Mouse (Mus musculus) frontal cortex, postnatal 10 days (tissue): ENCODE measurements at regions not wholly inside any gene's neighbourhood (a gene's known extent, or its start where the extent isn't known, plus 50 kb on each side); places are given as distances from the start of the nearest gene placed in this dataset.
A peak's percentile ranks its signal among the peaks of the same experiment; 100 is the strongest.
"Not testable (repeated sequence)": the region's sequence is repeated elsewhere in the genome, so short reads cannot be mapped to it uniquely, and the experiment has no call there.

Source experiments
- DNase-seq, 2 experiments: peaks; one replicate each; pipeline ENCODE4 v3.0.0; 2022; ENCODE audit warnings: low spot score in 2 of 2, mixed read lengths in 1 of 2

- no peak for DNase-seq
Measured at GRCm38 (mm10) chr9:92661938-92662337, 119.9 kb downstream of the Plod2 start.

GRCm38 (mm10) chr9:92667361-92667881 lies 125.4 kb downstream of the Plod2 start:
- no peak for DNase-seq

- no peak for DNase-seq
Measured at GRCm38 (mm10) chr9:92671966-92672365, 129.9 kb downstream of the Plod2 start.

GRCm38 (mm10) chr9:92694361-92695016 lies 152.5 kb downstream of the Plod2 start:
- no peak for DNase-seq

GRCm38 (mm10) chr9:92697971-92698370 lies 155.9 kb downstream of the Plod2 start:
- no peak for DNase-seq

- no peak for DNase-seq
Measured at GRCm38 (mm10) chr9:92704752-92705151, 162.7 kb downstream of the Plod2 start.

- DNase-seq = no peak
Measured at GRCm38 (mm10) chr9:92707011-92707410, 165.0 kb downstream of the Plod2 start.

- no peak for DNase-seq
Measured at GRCm38 (mm10) chr9:92717176-92717575, 175.2 kb downstream of the Plod2 start.

GRCm38 (mm10) chr9:92718337-92718736 lies 176.3 kb downstream of the Plod2 start:
- DNase-seq = no peak

- no peak for DNase-seq
Measured at GRCm38 (mm10) chr9:92719251-92719650, 177.2 kb downstream of the Plod2 start.

GRCm38 (mm10) chr9:92728864-92729263 lies 186.8 kb downstream of the Plod2 start:
- DNase-seq = no peak

GRCm38 (mm10) chr9:92731396-92731795 lies 189.4 kb downstream of the Plod2 start:
- DNase-seq = peak in 1 of 2 experiments; percentile 24

- no peak for DNase-seq
Measured at GRCm38 (mm10) chr9:92767532-92767931, 225.5 kb downstream of the Plod2 start.

- peak; percentile 32 to 48 for DNase-seq
Measured at GRCm38 (mm10) chr9:92768432-92768831, 226.4 kb downstream of the Plod2 start.

- DNase-seq = no peak
Measured at GRCm38 (mm10) chr9:92769528-92769927, 227.5 kb downstream of the Plod2 start.

- no peak for DNase-seq
Measured at GRCm38 (mm10) chr9:92771002-92771401, 229.0 kb downstream of the Plod2 start.

- DNase-seq = no peak
Measured at GRCm38 (mm10) chr9:92771716-92772115, 229.7 kb downstream of the Plod2 start.

GRCm38 (mm10) chr9:92782922-92783454 lies 241.0 kb downstream of the Plod2 start:
- no peak for DNase-seq

GRCm38 (mm10) chr9:92799695-92800094 lies 257.7 kb downstream of the Plod2 start:
- DNase-seq = no peak

- DNase-seq = no peak
Measured at GRCm38 (mm10) chr9:92809469-92809868, 267.4 kb downstream of the Plod2 start.

- no peak for DNase-seq
Measured at GRCm38 (mm10) chr9:92820721-92821120, 278.7 kb downstream of the Plod2 start.

- DNase-seq = no peak
Measured at GRCm38 (mm10) chr9:92826708-92827353, 284.8 kb downstream of the Plod2 start.

GRCm38 (mm10) chr9:92836156-92836555 lies 294.1 kb downstream of the Plod2 start:
- not testable (repeated sequence) for DNase-seq
